Mouse (Mus musculus): ENCODE measurements around the gene Fgf18.

DNA sequence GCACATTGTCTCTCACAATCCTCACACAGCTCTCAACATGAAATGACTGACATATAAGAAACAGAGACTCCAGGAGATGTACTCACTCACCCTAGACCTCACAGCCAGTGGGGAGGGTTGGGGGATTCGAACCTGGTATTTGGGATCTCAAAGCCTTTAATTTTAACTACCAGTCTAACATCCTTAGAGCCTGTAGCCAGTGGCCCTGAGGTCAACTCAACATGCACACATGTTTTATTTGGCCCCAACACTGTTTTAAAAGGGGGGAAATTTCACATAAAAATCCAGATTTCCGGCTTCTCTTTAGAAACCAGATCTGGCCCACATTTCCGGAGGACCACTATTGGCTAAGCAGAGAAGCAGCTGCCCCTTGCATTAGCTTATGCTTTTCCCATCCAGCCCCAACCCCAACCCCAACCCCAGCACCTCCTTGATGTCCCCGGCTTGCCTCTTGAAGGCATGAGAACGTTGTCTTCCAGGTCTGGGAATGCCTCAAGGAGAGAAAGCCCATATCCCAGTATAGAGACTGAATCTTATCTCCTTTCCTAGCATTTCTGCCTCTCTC is 75.8 kb downstream of the Fgf18 start:
- TF ChIP-seq CTCF (IDR thresholded peaks at IDR 0.05; ENCODE audit: insufficient read depth, low read depth, low read length) (no peak), POLR2A (IDR thresholded peaks at IDR 0.05; ENCODE audit: insufficient read depth, low read depth, low read length) (no peak)

Measured in olfactory bulb, adult 2 months (tissue).